Mouse (Mus musculus): ENCODE measurements around the gene Gdpd3. TPM values are rescaled to one million over a fixed set of nuclear protein-coding genes. Genes with fewer than 3 reads are reported as not detected.
A peak's percentile ranks its signal among the peaks of the same experiment; 100 is the strongest.
"Not testable (repeated sequence)": the region's sequence is repeated elsewhere in the genome, so short reads cannot be mapped to it uniquely, and the experiment has no call there.

Gdpd3 gene
- polyA plus RNA-seq, 1 experiment from 2014 or later: 1.00 TPM

DNA sequence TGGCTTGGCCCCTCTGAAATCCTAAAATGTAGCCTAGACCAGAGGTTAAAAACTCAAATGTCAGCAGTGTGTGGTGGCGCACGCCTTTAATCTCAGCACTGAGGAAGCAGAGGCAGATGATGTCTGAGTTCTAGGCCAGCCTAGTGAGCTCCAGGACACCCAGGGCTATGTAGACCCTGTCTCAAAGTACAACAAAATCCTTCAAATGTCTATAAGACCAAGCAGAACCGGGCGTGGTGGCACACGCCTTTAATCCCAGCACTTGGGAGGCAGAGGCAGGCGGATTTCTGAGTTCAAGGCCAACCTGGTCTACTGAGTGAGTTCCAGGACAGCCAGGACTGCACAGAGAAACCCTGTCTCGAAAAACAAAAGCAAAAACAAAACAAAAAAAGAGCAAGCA, 13.0 kb downstream of the Gdpd3 start:
- not testable (repeated sequence) for H3K4me3 ChIP-seq (ENCODE audit: low read length); H3K9ac ChIP-seq (ENCODE audit: low read length); H3K4me2 ChIP-seq (ENCODE audit: low read depth, low read length); ATAC-seq (replicated peaks; ENCODE audit: extremely low read depth, insufficient read depth, low FRiP score); H3K27ac ChIP-seq (ENCODE audit: low read length); H3K27me3 ChIP-seq (ENCODE audit: control insufficient read depth, insufficient read depth, low read length); H3K36me3 ChIP-seq (ENCODE audit: control insufficient read depth, insufficient read depth); H3K9me3 ChIP-seq (replicated peaks; ENCODE audit: control insufficient read depth, low read length)
- H3K4me1 ChIP-seq (ENCODE audit: control insufficient read depth, insufficient read depth, low read length): peaks cover 37% of the 10 kb centered on the region
- WGBS: 85% methylated on average over 7 of the region's 7 CpGs

- H3K9me3 ChIP-seq (replicated peaks; ENCODE audit: control insufficient read depth, low read length): no peaks in the 10 kb centered on the region
- H3K4me2 ChIP-seq (ENCODE audit: low read depth, low read length): peak overlapping the region; percentile 98
- H3K36me3 ChIP-seq (ENCODE audit: control insufficient read depth, insufficient read depth): peaks cover 12% of the 10 kb centered on the region
- peak overlapping the region; percentile 56 for H3K4me3 ChIP-seq (ENCODE audit: low read length)
- H3K9ac ChIP-seq (ENCODE audit: low read length): peak overlapping the region; percentile 78
- peaks cover 37% of the 10 kb centered on the region for H3K4me1 ChIP-seq (ENCODE audit: control insufficient read depth, insufficient read depth, low read length)
- H3K27me3 ChIP-seq (ENCODE audit: control insufficient read depth, insufficient read depth, low read length): no peaks in the 10 kb centered on the region
- WGBS: 1% methylated on average over 21 of the region's 21 CpGs
- peak; percentile 64 for ATAC-seq (replicated peaks; ENCODE audit: extremely low read depth, insufficient read depth, low FRiP score)
- H3K27ac ChIP-seq (ENCODE audit: low read length): peak overlapping the region; percentile 52
These were observed 14.1 kb downstream of the Gdpd3 start for GRCm38 (mm10) chr7:126779983-126780970.

DNA sequence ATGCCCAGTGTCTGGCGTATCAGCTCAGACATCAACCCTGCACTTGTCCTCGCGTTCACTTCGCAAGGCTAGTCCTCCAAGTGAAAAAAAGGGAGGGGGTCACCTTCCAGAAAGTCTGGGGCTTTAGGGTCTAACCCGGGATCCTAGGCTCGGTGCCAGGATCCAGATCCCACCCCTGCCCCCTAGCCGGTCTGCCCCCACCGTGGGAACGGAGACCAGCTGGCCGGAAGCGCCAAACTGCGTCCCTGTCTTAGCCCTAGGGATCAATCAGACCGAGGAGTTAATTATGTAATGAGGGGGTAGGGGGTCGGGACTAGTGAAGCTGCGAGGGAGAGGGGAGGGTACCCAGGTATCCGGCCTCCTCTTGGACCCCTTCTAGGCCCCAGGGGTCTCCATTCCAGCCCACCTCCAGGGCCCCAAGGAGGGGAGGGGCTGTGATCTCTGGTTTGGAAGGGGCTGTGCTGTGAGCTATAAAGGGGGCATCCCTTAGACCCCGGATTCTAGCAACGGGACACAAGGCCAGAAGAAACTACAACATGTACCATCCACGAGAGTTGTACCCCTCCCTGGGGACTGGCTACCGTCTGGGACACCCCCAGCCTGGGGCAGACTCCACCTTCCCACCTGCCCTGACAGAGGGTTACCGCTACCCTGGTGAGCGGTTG, 15.0 kb downstream of the Gdpd3 start, which contains the start of gene Tbx6:
Tbx6 (plus strand) TSS at position 513 of the 665 bp plus-strand sequence.
- no peak for ATAC-seq (replicated peaks; ENCODE audit: extremely low read depth, insufficient read depth, low FRiP score)

GRCm38 (mm10) chr7:126781661-126782370, 15.7 kb downstream of the Gdpd3 start:
- Histone ChIP-seq H3K9me3 (replicated peaks; ENCODE audit: control insufficient read depth, low read length) (no peaks in the 10 kb centered on the region), H3K9ac (ENCODE audit: low read length) (peak overlapping the region; percentile 26; the same call in 1 of the 2 replicates), H3K4me1 (ENCODE audit: control insufficient read depth, insufficient read depth, low read length) (peaks cover 29% of the 10 kb centered on the region), H3K4me3 (ENCODE audit: low read length) (no peak overlapping the region), H3K27me3 (ENCODE audit: control insufficient read depth, insufficient read depth, low read length) (no peaks in the 10 kb centered on the region), H3K36me3 (ENCODE audit: control insufficient read depth, insufficient read depth) (peaks cover 25% of the 10 kb centered on the region), H3K27ac (ENCODE audit: low read length) (no peak overlapping the region), H3K4me2 (ENCODE audit: low read depth, low read length) (no peak overlapping the region)
- 43% methylated on average over 11 of the region's 11 CpGs for WGBS
- no peak for ATAC-seq (replicated peaks; ENCODE audit: extremely low read depth, insufficient read depth, low FRiP score)

More for the DNA sequence above, 15.0 kb downstream of the Gdpd3 start, which contains the start of gene Tbx6:
- H3K4me3 ChIP-seq (ENCODE audit: low read length): peak within 1 kb of the TSS; percentile 56
- H3K9ac ChIP-seq (ENCODE audit: low read length): peak within 1 kb of the TSS; percentile 78
- H3K4me2 ChIP-seq (ENCODE audit: low read depth, low read length): peak within 1 kb of the TSS; percentile 98
- 10% methylated on average over 22 of the region's 22 CpGs for WGBS
- H3K4me1 ChIP-seq (ENCODE audit: control insufficient read depth, insufficient read depth, low read length): peaks cover 33% of the 10 kb centered on the region
- no peaks in the 10 kb centered on the region for H3K9me3 ChIP-seq (replicated peaks; ENCODE audit: control insufficient read depth, low read length)
- no peaks in the 10 kb centered on the region for H3K27me3 ChIP-seq (ENCODE audit: control insufficient read depth, insufficient read depth, low read length)
- H3K27ac ChIP-seq (ENCODE audit: low read length): peak within 1 kb of the TSS; percentile 52
- peaks cover 19% of the 10 kb centered on the region for H3K36me3 ChIP-seq (ENCODE audit: control insufficient read depth, insufficient read depth)

DNA sequence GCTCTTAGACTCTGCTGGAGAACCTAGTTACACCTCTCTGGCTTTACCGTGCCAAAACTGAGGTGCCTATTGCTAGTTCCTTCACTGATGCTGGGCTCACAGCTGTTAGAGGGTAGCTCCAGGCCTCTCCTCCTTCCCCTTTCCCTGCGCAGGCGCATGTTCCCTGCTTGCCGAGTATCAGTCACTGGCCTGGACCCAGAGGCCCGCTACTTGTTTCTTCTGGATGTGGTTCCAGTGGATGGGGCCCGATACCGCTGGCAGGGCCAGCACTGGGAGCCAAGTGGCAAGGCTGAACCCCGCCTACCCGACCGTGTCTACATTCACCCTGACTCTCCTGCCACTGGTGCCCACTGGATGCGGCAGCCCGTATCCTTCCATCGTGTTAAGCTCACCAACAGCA, 16.6 kb downstream of the Gdpd3 start:
- Histone ChIP-seq H3K36me3 (ENCODE audit: control insufficient read depth, insufficient read depth) (peaks cover 34% of the 10 kb centered on the region), H3K4me2 (ENCODE audit: low read depth, low read length) (no peak overlapping the region), H3K27ac (ENCODE audit: low read length) (no peak overlapping the region), H3K9me3 (replicated peaks; ENCODE audit: control insufficient read depth, low read length) (no peaks in the 10 kb centered on the region), H3K4me1 (ENCODE audit: control insufficient read depth, insufficient read depth, low read length) (peaks cover 23% of the 10 kb centered on the region), H3K4me3 (ENCODE audit: low read length) (no peak overlapping the region), H3K9ac (ENCODE audit: low read length) (no peak overlapping the region), H3K27me3 (ENCODE audit: control insufficient read depth, insufficient read depth, low read length) (no peaks in the 10 kb centered on the region)
- 76% methylated on average over 13 of the region's 13 CpGs for WGBS
- no peak for ATAC-seq (replicated peaks; ENCODE audit: extremely low read depth, insufficient read depth, low FRiP score)

DNA sequence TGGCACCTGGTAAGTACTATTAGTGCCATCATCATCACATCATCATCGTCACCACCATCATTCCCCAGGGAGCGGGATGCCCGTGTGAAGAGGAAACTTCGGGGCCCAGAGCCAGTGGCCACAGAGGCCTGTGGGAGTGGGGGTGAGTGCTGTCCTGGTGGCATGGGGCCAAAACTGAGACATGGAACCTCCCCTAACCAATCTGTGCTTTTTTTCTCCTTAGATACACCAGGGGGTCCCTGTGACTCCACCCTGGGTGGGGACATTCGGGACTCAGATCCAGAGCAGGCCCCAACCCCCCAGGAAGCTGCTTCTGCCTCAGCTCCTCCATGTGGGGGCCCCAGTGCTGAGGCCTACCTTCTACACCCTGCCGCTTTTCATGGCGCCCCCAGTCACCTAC, 18.3 kb downstream of the Gdpd3 start:
- WGBS: 75% methylated on average over 7 of the region's 7 CpGs
- Histone ChIP-seq H3K4me2 (ENCODE audit: low read depth, low read length) (no peak overlapping the region), H3K27ac (ENCODE audit: low read length) (no peak overlapping the region), H3K9me3 (replicated peaks; ENCODE audit: control insufficient read depth, low read length) (no peaks in the 10 kb centered on the region), H3K4me1 (ENCODE audit: control insufficient read depth, insufficient read depth, low read length) (peaks cover 16% of the 10 kb centered on the region), H3K36me3 (ENCODE audit: control insufficient read depth, insufficient read depth) (peaks cover 44% of the 10 kb centered on the region), H3K9ac (ENCODE audit: low read length) (no peak overlapping the region), H3K27me3 (ENCODE audit: control insufficient read depth, insufficient read depth, low read length) (no peaks in the 10 kb centered on the region), H3K4me3 (ENCODE audit: low read length) (no peak overlapping the region)
- no peak for ATAC-seq (replicated peaks; ENCODE audit: extremely low read depth, insufficient read depth, low FRiP score)

GRCm38 (mm10) chr7:126785056-126785455, 18.9 kb downstream of the Gdpd3 start:
- Histone ChIP-seq H3K4me3 (ENCODE audit: low read length) (no peak overlapping the region), H3K27ac (ENCODE audit: low read length) (no peak overlapping the region), H3K4me1 (ENCODE audit: control insufficient read depth, insufficient read depth, low read length) (peaks cover 11% of the 10 kb centered on the region), H3K4me2 (ENCODE audit: low read depth, low read length) (no peak overlapping the region), H3K27me3 (ENCODE audit: control insufficient read depth, insufficient read depth, low read length) (no peaks in the 10 kb centered on the region), H3K36me3 (ENCODE audit: control insufficient read depth, insufficient read depth) (peaks cover 49% of the 10 kb centered on the region), H3K9me3 (replicated peaks; ENCODE audit: control insufficient read depth, low read length) (no peaks in the 10 kb centered on the region), H3K9ac (ENCODE audit: low read length) (no peak overlapping the region)
- 59% methylated on average over 4 of the region's 4 CpGs for WGBS
- ATAC-seq (replicated peaks; ENCODE audit: extremely low read depth, insufficient read depth, low FRiP score): no peak

GRCm38 (mm10) chr7:126786142-126786541, 20.0 kb downstream of the Gdpd3 start:
- H3K27me3 ChIP-seq (ENCODE audit: control insufficient read depth, insufficient read depth, low read length): no peaks in the 10 kb centered on the region

More at GRCm38 (mm10) chr7:126786142-126786541, 20.0 kb downstream of the Gdpd3 start:
- H3K4me2 ChIP-seq (ENCODE audit: low read depth, low read length): no peak overlapping the region
- no peaks in the 10 kb centered on the region for H3K9me3 ChIP-seq (replicated peaks; ENCODE audit: control insufficient read depth, low read length)
- peaks cover 9% of the 10 kb centered on the region for H3K4me1 ChIP-seq (ENCODE audit: control insufficient read depth, insufficient read depth, low read length)
- ATAC-seq (replicated peaks; ENCODE audit: extremely low read depth, insufficient read depth, low FRiP score): no peak
- H3K27ac ChIP-seq (ENCODE audit: low read length): no peak overlapping the region
- H3K4me3 ChIP-seq (ENCODE audit: low read length): no peak overlapping the region
- H3K36me3 ChIP-seq (ENCODE audit: control insufficient read depth, insufficient read depth): peaks cover 49% of the 10 kb centered on the region
- 89% methylated on average over 14 of the region's 14 CpGs for WGBS
- H3K9ac ChIP-seq (ENCODE audit: low read length): no peak overlapping the region

Data from heart, embryonic 16.5 days (tissue).